In the genomic region with DNA sequence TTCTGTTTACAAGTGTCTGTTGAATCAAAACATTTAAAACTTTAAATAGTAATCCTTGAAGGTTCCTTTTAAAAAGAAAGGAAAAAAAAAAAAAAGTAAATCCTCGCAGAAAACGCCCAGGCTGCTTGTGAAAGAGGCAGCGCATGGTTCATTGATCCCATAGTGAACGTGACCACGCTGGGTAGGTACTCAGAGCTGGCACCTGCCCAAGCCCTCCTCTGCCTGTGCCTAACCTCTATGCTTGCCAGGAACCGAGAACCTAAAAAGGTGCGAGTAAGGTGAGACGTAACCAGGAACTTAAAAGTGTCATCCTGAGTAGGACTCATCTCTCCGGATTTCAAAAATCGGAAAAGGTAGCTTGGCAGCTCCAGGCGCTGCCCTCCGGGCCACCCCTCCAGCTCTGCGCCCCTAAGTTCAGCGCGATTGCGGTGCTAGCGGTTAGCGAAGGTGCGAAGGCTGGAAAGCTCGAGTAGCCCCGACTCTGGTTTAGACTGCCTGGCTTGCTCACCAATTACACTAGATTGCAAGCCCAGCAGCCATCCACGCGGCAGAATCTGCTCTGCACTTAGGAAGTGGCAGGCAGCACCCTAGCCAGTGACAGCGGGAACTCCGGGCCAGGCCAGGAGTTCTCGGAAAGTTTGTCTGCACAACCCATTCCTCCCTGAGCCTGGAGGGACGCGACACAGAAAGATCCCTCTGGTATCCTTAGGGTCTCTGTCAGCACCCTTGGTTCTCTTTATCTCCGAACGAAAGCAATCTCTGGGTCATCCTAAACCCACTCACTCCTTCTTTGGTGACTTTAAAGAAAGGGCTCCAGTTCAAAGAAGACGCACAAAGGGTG, we compare ENCODE assay signal across 8 mouse cellular contexts. TPM values are rescaled to one million over a fixed set of nuclear protein-coding genes. Genes with fewer than 3 reads are reported as not detected.
DNase-seq lines count a peak whose midpoint lies in the region; ATAC-seq and TF ChIP-seq lines count a peak whose summit lies in the region.

No protein-coding gene starts in this region.

- H3K4me1 ChIP-seq in forebrain, embryonic 16.5 days (replicated peaks; ENCODE audit: control insufficient read depth, insufficient read depth, low read length), result peaks cover 19% of the 10 kb centered on the region
- H3K4me1 ChIP-seq in intestine, postnatal 0 days (replicated peaks; ENCODE audit: control insufficient read depth, insufficient read depth, low read length), result peaks cover 6% of the 10 kb centered on the region
- peaks cover 21% of the 10 kb centered on the region for H3K4me1 ChIP-seq in liver, postnatal 0 days (ENCODE audit: insufficient read depth)

- TF ChIP-seq CTCF in layer of hippocampus, adult 2 months (conservative IDR thresholded peaks at IDR 0.05), result no peak
- TF ChIP-seq CTCF in intestine, postnatal 0 days (IDR thresholded peaks at IDR 0.05; ENCODE audit: low read depth), result no peak
- no peak for TF ChIP-seq CTCF in liver, postnatal 0 days (IDR thresholded peaks at IDR 0.05; ENCODE audit: low read depth)

- no peak overlapping the region for H3K9ac ChIP-seq in forebrain, embryonic 16.5 days (replicated peaks; ENCODE audit: low read depth, low read length)
- peak overlapping the region; percentile 53 for H3K9ac ChIP-seq in intestine, postnatal 0 days (ENCODE audit: low read depth, low read length)
- H3K9ac ChIP-seq in liver, postnatal 0 days (replicated peaks), result 0 out of 2 replicates have a peak overlapping the region, but pooled peaks have one; percentile 22

- DNase-seq in layer of hippocampus, adult 2 months (ENCODE audit: low spot score in 2 of 2), result no peak
- DNase-seq in layer of hippocampus, adult 18-20 months (ENCODE audit: low spot score in 2 of 2), result no peak
- DNase-seq in adrenal gland, adult 2 months, result peak; percentile 56
- DNase-seq in liver, postnatal 0 days, result peak; percentile 66
- peak; percentile 70 for DNase-seq in neural tube, embryonic 10.5 days (ENCODE audit: extremely low spot score, low spot score)
- DNase-seq in MN1 (ENCODE audit: low spot score), result no peak

- no peak for TF ChIP-seq EP300 in liver, postnatal 0 days (IDR thresholded peaks at IDR 0.05; ENCODE audit: low read depth)

- peak overlapping the region; percentile 23; the same call in 1 of the 2 replicates for H3K4me3 ChIP-seq in layer of hippocampus, adult 2 months
- peak overlapping the region; percentile 12 for H3K4me3 ChIP-seq in forebrain, embryonic 16.5 days (replicated peaks; ENCODE audit: low read length)
- peak overlapping the region; percentile 57 for H3K4me3 ChIP-seq in intestine, postnatal 0 days (ENCODE audit: low read depth, low read length)
- peak overlapping the region; percentile 36 for H3K4me3 ChIP-seq in liver, postnatal 0 days (ENCODE audit: low read depth, low read length)

- no peak for ATAC-seq in forebrain, embryonic 16.5 days
- peak; percentile 71 for ATAC-seq in intestine, postnatal 0 days
- peak; percentile 31; the same call in 1 of the 2 replicates for ATAC-seq in liver, postnatal 0 days

- peak overlapping the region; percentile 30 for H3K4me2 ChIP-seq in forebrain, embryonic 16.5 days (ENCODE audit: low read length)
- H3K4me2 ChIP-seq in intestine, postnatal 0 days (replicated peaks; ENCODE audit: low read depth), result peak overlapping the region; percentile 88
- H3K4me2 ChIP-seq in liver, postnatal 0 days (ENCODE audit: low read depth, low read length), result peak overlapping the region; percentile 71

- H3K36me3 ChIP-seq in forebrain, embryonic 16.5 days (ENCODE audit: control insufficient read depth, insufficient read depth), result no peaks in the 10 kb centered on the region
- no peaks in the 10 kb centered on the region for H3K36me3 ChIP-seq in intestine, postnatal 0 days (ENCODE audit: control insufficient read depth, insufficient read depth)
- no peaks in the 10 kb centered on the region for H3K36me3 ChIP-seq in liver, postnatal 0 days (replicated peaks; ENCODE audit: insufficient read depth, low read length)

- H3K27me3 ChIP-seq in forebrain, embryonic 16.5 days (replicated peaks; ENCODE audit: control insufficient read depth, insufficient read depth, low read length), result peaks cover 53% of the 10 kb centered on the region
- H3K27me3 ChIP-seq in intestine, postnatal 0 days (replicated peaks; ENCODE audit: control insufficient read depth, insufficient read depth, low read length), result no peaks in the 10 kb centered on the region
- H3K27me3 ChIP-seq in liver, postnatal 0 days (ENCODE audit: insufficient read depth, low read length), result peaks cover 38% of the 10 kb centered on the region

- H3K9me3 ChIP-seq in forebrain, embryonic 16.5 days (ENCODE audit: control insufficient read depth, low read length), result no peaks in the 10 kb centered on the region
- no peaks in the 10 kb centered on the region for H3K9me3 ChIP-seq in intestine, postnatal 0 days (ENCODE audit: control insufficient read depth)
- H3K9me3 ChIP-seq in liver, postnatal 0 days (ENCODE audit: low read length), result no peaks in the 10 kb centered on the region

- under 1% methylated on average over 31 of the region's 31 CpGs for WGBS in forebrain, embryonic 16.5 days
- 4% methylated on average over 31 of the region's 31 CpGs for WGBS in intestine, postnatal 0 days
- 3% methylated on average over 31 of the region's 31 CpGs for WGBS in liver, postnatal 0 days (ENCODE audit: insufficient replicate concordance)

- H3K27ac ChIP-seq in layer of hippocampus, adult 2 months, result no peak overlapping the region
- H3K27ac ChIP-seq in forebrain, embryonic 16.5 days (ENCODE audit: low read length), result no peak overlapping the region
- peak overlapping the region; percentile 90 for H3K27ac ChIP-seq in intestine, postnatal 0 days (ENCODE audit: low read depth, low read length)
- no peak overlapping the region for H3K27ac ChIP-seq in liver, postnatal 0 days (ENCODE audit: low read depth)

RNA-seq across cellular contexts. Expression of gene Prdm1, which starts 1.3 kb away (rescaled TPM):
- under 1 TPM; 0.34 to 0.72 TPM for total RNA-seq in layer of hippocampus, adult 2 months (2021)
- under 1 TPM; 0.47 to 0.61 TPM for total RNA-seq in layer of hippocampus, adult 18-20 months (2021)
- total RNA-seq in adrenal gland, adult 2 months (2021), result 1 to 10 TPM; 1.3 to 2.2 TPM
- 1.5 and 1.7 TPM in 2 replicates for polyA plus RNA-seq in adrenal gland, adult 2 months (2012; rRNA removed)
- 0.75 and 0.96 TPM in 2 replicates for polyA plus RNA-seq in forebrain, embryonic 16.5 days (2015; fragmentation: Nextera tagmentation; extraction: Ambion mirVana)
- 17.7 and 21.2 TPM in 2 replicates for polyA plus RNA-seq in intestine, postnatal 0 days (2015; fragmentation: Nextera tagmentation; extraction: Ambion mirVana)
- 0.15 and 0.20 TPM in 2 replicates for polyA plus RNA-seq in liver, postnatal 0 days (2015; fragmentation: Nextera tagmentation; extraction: Ambion mirVana)

Comparison
In these comparisons a context has a peak if more than half of its experiments do, and no peak if none do; other contexts are left out.
1. DNase-seq: peak in adrenal gland, adult 2 months (single experiment), liver, postnatal 0 days (single experiment) and neural tube, embryonic 10.5 days (single experiment); none in layer of hippocampus, adult 2 months (0 of 2), layer of hippocampus, adult 18-20 months (0 of 2) and MN1 (single experiment).
2. H3K4me2 ChIP-seq: peak in every context shown above with its lines; median percentile 88 in intestine, postnatal 0 days; 71 in liver, postnatal 0 days; 30 in forebrain, embryonic 16.5 days.
3. Peak in every context shown above with its lines, with median percentiles within 50 percentile points of each other: H3K4me3 ChIP-seq.